Mouse (Mus musculus) ES-Bruce4 (cell line): ENCODE data around the gene Ncf1.

Experiments used
- CTCF ChIP-seq: IDR thresholded peaks from one replicate; pipeline ENCODE4 v1.8.1; 2011; ENCODE audit warnings: low read depth, low read length
- EP300 ChIP-seq: IDR thresholded peaks from 2 replicates; pipeline ENCODE4 v1.6.1; 2011; ENCODE audit warnings: low read depth, low read length; ENCODE audit not compliant: insufficient read depth
- POLR2A ChIP-seq: IDR thresholded peaks from one replicate; pipeline ENCODE4 v1.8.1; 2011; ENCODE audit warnings: low read length; ENCODE audit not compliant: insufficient read depth

- TF ChIP-seq POLR2A (no peak), CTCF (no peak), EP300 (no peak)
These were observed 36.5 kb upstream of the Ncf1 start for GRCm38 (mm10) chr5:134265890-134266289.
